In the genomic region with DNA sequence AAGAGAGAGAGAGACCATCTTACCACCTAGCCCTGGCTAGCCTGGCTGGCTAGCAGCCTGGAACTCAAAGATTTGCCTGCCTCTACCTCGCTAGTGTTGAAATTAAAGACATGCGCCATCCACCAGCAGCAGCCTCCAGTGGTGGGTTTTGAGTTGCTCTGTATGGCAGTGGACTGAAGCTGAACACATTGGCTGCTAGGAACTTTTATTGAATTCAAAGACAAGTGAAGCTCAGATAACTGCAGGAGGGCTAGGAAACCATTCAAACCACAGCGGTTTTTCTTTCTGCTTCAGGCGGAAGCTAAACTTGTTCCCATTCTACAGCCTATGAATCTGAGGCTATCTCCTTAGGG, we compare ENCODE assay signal across 9 mouse cellular contexts. TPM values are rescaled to one million over a fixed set of nuclear protein-coding genes. Genes with fewer than 3 reads are reported as not detected.
DNase-seq lines count a peak whose midpoint lies in the region; ATAC-seq and TF ChIP-seq lines count a peak whose summit lies in the region.
"Had no signal": no experiment of that assay in that cellular context is flagged by ENCODE, and none has a peak within 500 bp of the region (broad histone marks: within the 10 kb centered on the region; RNA-seq: fewer than 3 reads in every experiment).

No protein-coding gene starts in this region.

- ATAC-seq in heart, embryonic 12.5 days (ENCODE audit: insufficient number of reproducible peaks, low FRiP score), result no peak
- peak; percentile 10 to 19; a peak in 3 of 4 replicates for ATAC-seq in hematopoietic stem cell, adult 5-6 weeks (replicated peaks in 1 of 2; ENCODE audit: insufficient read depth in 1 of 2, low FRiP score in 2 of 2, low TSS enrichment in 1 of 2, low read depth in 1 of 2, poor library complexity in 2 of 2, severe bottlenecking in 2 of 2)
- peak; percentile 25; the same call in 1 of the 2 replicates for ATAC-seq in megakaryocyte-erythroid progenitor cell, adult 5-6 weeks (replicated peaks; ENCODE audit: low FRiP score, low TSS enrichment, poor library complexity, severe bottlenecking)

- TF ChIP-seq EP300 in ES-Bruce4 (IDR thresholded peaks at IDR 0.05; ENCODE audit: insufficient read depth, low read depth, low read length), result no peak

- DNase-seq in heart, postnatal 4 days, result no peak
- no peak for DNase-seq in Muller cell, postnatal 12 days (ENCODE audit: inconsistent ontology term)
- DNase-seq in right cerebral cortex, adult 2 months (ENCODE audit: low spot score in 2 of 2), result no peak
- no peak for DNase-seq in embryo, embryonic 11 days

- H3K36me3 ChIP-seq in heart, embryonic 12.5 days, result peaks cover 17% of the 10 kb centered on the region
- no peaks in the 10 kb centered on the region for H3K36me3 ChIP-seq in ES-Bruce4 (ENCODE audit: control insufficient read depth, insufficient read depth, low read length, poor library complexity, severe bottlenecking)

- peak overlapping the region; percentile 82 for H3K4me2 ChIP-seq in heart, embryonic 12.5 days

- H3K4me3 ChIP-seq in heart, embryonic 12.5 days, result peak overlapping the region; percentile 78
- H3K4me3 ChIP-seq in ES-Bruce4 (ENCODE audit: low read depth, low read length), result peak overlapping the region; percentile 78

- H3K4me1 ChIP-seq in heart, embryonic 12.5 days (replicated peaks), result peaks cover 59% of the 10 kb centered on the region
- H3K4me1 ChIP-seq in ES-Bruce4 (ENCODE audit: control insufficient read depth, insufficient read depth, low read length), result peaks cover 4% of the 10 kb centered on the region

- H3K27ac ChIP-seq in heart, embryonic 12.5 days (ENCODE audit: poor library complexity, severe bottlenecking), result peak overlapping the region; percentile 74; the same call in 1 of the 2 replicates
- H3K27ac ChIP-seq in ES-Bruce4 (ENCODE audit: insufficient read depth, low read length), result no peak overlapping the region

- 10% methylated on average over 4 of the region's 4 CpGs for WGBS in heart, embryonic 12.5 days

- H3K9ac ChIP-seq in heart, embryonic 12.5 days, result peak overlapping the region; percentile 82
- H3K9ac ChIP-seq in ES-Bruce4 (ENCODE audit: low read depth, poor library complexity, severe bottlenecking), result peak overlapping the region; percentile 78

- no peaks in the 10 kb centered on the region for H3K9me3 ChIP-seq in heart, embryonic 12.5 days (replicated peaks)
- H3K9me3 ChIP-seq in ES-Bruce4 (replicated peaks; ENCODE audit: control insufficient read depth, insufficient read depth, low read length, poor library complexity, severe bottlenecking), result no peaks in the 10 kb centered on the region

- no peak for TF ChIP-seq CTCF in ES-Bruce4 (IDR thresholded peaks at IDR 0.05; ENCODE audit: low read depth, low read length)

- TF ChIP-seq POLR2A in ES-Bruce4 (IDR thresholded peaks at IDR 0.05; ENCODE audit: insufficient read depth, low read length), result no peak

- no peaks in the 10 kb centered on the region for H3K27me3 ChIP-seq in heart, embryonic 12.5 days (replicated peaks)
- no peaks in the 10 kb centered on the region for H3K27me3 ChIP-seq in ES-Bruce4 (ENCODE audit: control insufficient read depth, insufficient read depth, low read length, poor library complexity, severe bottlenecking)
- H3K27me3 ChIP-seq: Patski had no signal

RNA-seq across cellular contexts. Expression of a gene that starts 0.4 kb away (rescaled TPM):
- polyA plus RNA-seq in heart, embryonic 12.5 days (2016; fragmentation: Nextera tagmentation; extraction: Ambion mirVana), result 6.7 TPM in 2 replicates
- 1 to 10 TPM; 6.3 to 8.1 TPM for total RNA-seq in heart, postnatal 4 days (2021)
- polyA plus RNA-seq in ES-Bruce4 (2011; ENCODE audit: insufficient read depth, insufficient read length, low read depth, missing spikeins), result 3.1 and 4.3 TPM in 2 replicates
- total RNA-seq in hematopoietic stem cell, adult 5-6 weeks (2017), result 14.8 and 18.8 TPM in 2 replicates
- 7.0 and 9.8 TPM in 2 replicates for total RNA-seq in megakaryocyte-erythroid progenitor cell, adult 5-6 weeks (2014; fragmentation: Nextera tagmentation)
- total RNA-seq in megakaryocyte-erythroid progenitor cell, adult 5-6 weeks (2017), result 14.2 and 19.3 TPM in 2 replicates

RNA-seq across cellular contexts. Expression of a gene that starts 11.5 kb away (rescaled TPM):
- polyA plus RNA-seq in heart, embryonic 12.5 days (2016; fragmentation: Nextera tagmentation; extraction: Ambion mirVana), result 20.1 and 21.6 TPM in 2 replicates
- total RNA-seq in heart, postnatal 4 days (2021), result 10 to 100 TPM; 22.1 to 23.6 TPM
- polyA plus RNA-seq in ES-Bruce4 (2011; ENCODE audit: insufficient read depth, insufficient read length, low read depth, missing spikeins), result 18.9 and 22.8 TPM in 2 replicates
- 40.2 and 48.3 TPM in 2 replicates for total RNA-seq in hematopoietic stem cell, adult 5-6 weeks (2017)
- 31.4 and 41.8 TPM in 2 replicates for total RNA-seq in megakaryocyte-erythroid progenitor cell, adult 5-6 weeks (2014; fragmentation: Nextera tagmentation)
- total RNA-seq in megakaryocyte-erythroid progenitor cell, adult 5-6 weeks (2017), result 57.6 and 58.8 TPM in 2 replicates

RNA-seq across cellular contexts. Expression of a gene that starts 42.9 kb away (rescaled TPM):
- polyA plus RNA-seq in heart, embryonic 12.5 days (2016; fragmentation: Nextera tagmentation; extraction: Ambion mirVana), result 69.9 and 73.5 TPM in 2 replicates
- 10 to 100 TPM; 56.1 to 59.3 TPM for total RNA-seq in heart, postnatal 4 days (2021)
- polyA plus RNA-seq in ES-Bruce4 (2011; ENCODE audit: insufficient read depth, insufficient read length, low read depth, missing spikeins), result 35.2 and 35.7 TPM in 2 replicates
- total RNA-seq in hematopoietic stem cell, adult 5-6 weeks (2017), result 13.7 and 16.8 TPM in 2 replicates
- 13.2 and 17.2 TPM in 2 replicates for total RNA-seq in megakaryocyte-erythroid progenitor cell, adult 5-6 weeks (2014; fragmentation: Nextera tagmentation)
- total RNA-seq in megakaryocyte-erythroid progenitor cell, adult 5-6 weeks (2017), result 16.5 and 17.8 TPM in 2 replicates

RNA-seq across cellular contexts. Expression of a gene that starts 46.7 kb away (rescaled TPM):
- 0.22 and 0.24 TPM in 2 replicates for polyA plus RNA-seq in heart, embryonic 12.5 days (2016; fragmentation: Nextera tagmentation; extraction: Ambion mirVana)
- total RNA-seq in heart, postnatal 4 days (2021), result 1 to 10 TPM in 1 of 2 experiments, under 1 TPM in 1; 0.60 to 1.2 TPM
- not detected in 2 replicates for polyA plus RNA-seq in ES-Bruce4 (2011; ENCODE audit: insufficient read depth, insufficient read length, low read depth, missing spikeins)
- total RNA-seq in hematopoietic stem cell, adult 5-6 weeks (2017), result not detected in 2 replicates
- total RNA-seq in megakaryocyte-erythroid progenitor cell, adult 5-6 weeks (2014; fragmentation: Nextera tagmentation), result not detected in 2 replicates
- not detected in 2 replicates for total RNA-seq in megakaryocyte-erythroid progenitor cell, adult 5-6 weeks (2017)

RNA-seq across cellular contexts. Expression of a gene that starts 56.7 kb away (rescaled TPM):
- not detected in 2 replicates for polyA plus RNA-seq in heart, embryonic 12.5 days (2016; fragmentation: Nextera tagmentation; extraction: Ambion mirVana)
- total RNA-seq in heart, postnatal 4 days (2021), result not detected
- polyA plus RNA-seq in ES-Bruce4 (2011; ENCODE audit: insufficient read depth, insufficient read length, low read depth, missing spikeins), result not detected in 2 replicates
- not detected in 2 replicates for total RNA-seq in hematopoietic stem cell, adult 5-6 weeks (2017)
- not detected in 2 replicates for total RNA-seq in megakaryocyte-erythroid progenitor cell, adult 5-6 weeks (2014; fragmentation: Nextera tagmentation)
- not detected in 2 replicates for total RNA-seq in megakaryocyte-erythroid progenitor cell, adult 5-6 weeks (2017)
- polyA plus RNA-seq: Patski had no signal
